Mouse (Mus musculus) megakaryocyte, embryonic 14.5 days (primary cell): ENCODE results near the gene S1pr4.

Source experiments
- FLI1 ChIP-seq: IDR thresholded peaks from 2 replicates; pipeline ENCODE4 v1.6.1; 2012; ENCODE audit warnings: low read length, inconsistent platforms, mixed read lengths
- GATA1 ChIP-seq: IDR thresholded peaks from 3 replicates; pipeline ENCODE4 v1.6.1; 2012; ENCODE audit warnings: mixed read lengths, low read length, inconsistent platforms, borderline replicate concordance

- TF ChIP-seq GATA1, result no peak
- no peak for TF ChIP-seq FLI1
Observed at GRCm38 (mm10) chr10:81507691-81508489, 8.0 kb upstream of the S1pr4 start.
